Mouse (Mus musculus) embryo, embryonic 11.5 days (tissue): ENCODE measurements around the gene Spry1.
"Not testable (repeated sequence)": the region's sequence is repeated elsewhere in the genome, so short reads cannot be mapped to it uniquely, and the experiment has no call there.

Experiments
- DNase-seq: peaks from one replicate; pipeline ENCODE4 v3.0.0-alpha.2; 2012; ENCODE audit warnings: low read depth, low spot score

Spry1 gene

GRCm38 (mm10) chr3:37639690-37640089, at the start of gene Spry1:
Gene Spry1 (plus strand): TSS chr3:37639947.
- DNase-seq: peak; percentile 88

GRCm38 (mm10) chr3:37595721-37596120, 44.0 kb upstream of the Spry1 start:
- no peak for DNase-seq

GRCm38 (mm10) chr3:37596519-37596918, 43.2 kb upstream of the Spry1 start:
- no peak for DNase-seq

- DNase-seq: no peak
Observed at GRCm38 (mm10) chr3:37597200-37597599, 42.5 kb upstream of the Spry1 start.

GRCm38 (mm10) chr3:37599641-37600040, 40.1 kb upstream of the Spry1 start:
- not testable (repeated sequence) for DNase-seq

- DNase-seq: no peak
Observed at GRCm38 (mm10) chr3:37602356-37602755, 37.4 kb upstream of the Spry1 start.

- DNase-seq: no peak
Observed at GRCm38 (mm10) chr3:37602890-37603289, 36.9 kb upstream of the Spry1 start.

- no peak for DNase-seq
Observed at GRCm38 (mm10) chr3:37603541-37603940, 36.2 kb upstream of the Spry1 start.

- DNase-seq: no peak
Observed at GRCm38 (mm10) chr3:37604976-37605875, 34.5 kb upstream of the Spry1 start.

GRCm38 (mm10) chr3:37605876-37606238, 33.9 kb upstream of the Spry1 start:
- DNase-seq: no peak

- no peak for DNase-seq
Observed at GRCm38 (mm10) chr3:37608926-37609325, 30.8 kb upstream of the Spry1 start.

- DNase-seq: no peak
Observed at GRCm38 (mm10) chr3:37610670-37611069, 29.1 kb upstream of the Spry1 start.

- no peak for DNase-seq
Observed at GRCm38 (mm10) chr3:37613722-37614121, 26.0 kb upstream of the Spry1 start.

- no peak for DNase-seq
Observed at GRCm38 (mm10) chr3:37614878-37615650, 24.7 kb upstream of the Spry1 start.

- DNase-seq: no peak
Observed at GRCm38 (mm10) chr3:37616586-37617547, 22.9 kb upstream of the Spry1 start.

GRCm38 (mm10) chr3:37632246-37632645, 7.5 kb upstream of the Spry1 start:
- DNase-seq: no peak

GRCm38 (mm10) chr3:37632751-37633150, 7.0 kb upstream of the Spry1 start:
- no peak for DNase-seq

- DNase-seq: no peak
Observed at GRCm38 (mm10) chr3:37634648-37635047, 5.1 kb upstream of the Spry1 start.

GRCm38 (mm10) chr3:37636921-37637320, 2.8 kb upstream of the Spry1 start:
- no peak for DNase-seq

- DNase-seq: no peak
Observed at GRCm38 (mm10) chr3:37640162-37640721, 495 bp downstream of the Spry1 start.

- no peak for DNase-seq
Observed at GRCm38 (mm10) chr3:37640810-37641209, 1.1 kb downstream of the Spry1 start.
